Mouse (Mus musculus) 3134 (cell line): ENCODE data around the gene Nf2.
"Not testable (repeated sequence)": the region's sequence is repeated elsewhere in the genome, so short reads cannot be mapped to it uniquely, and the experiment has no call there.

Experiments used
- DNase-seq: peaks from one replicate; pipeline ENCODE4 v3.0.0-alpha.2; 2011; ENCODE audit warnings: low spot score; ENCODE audit not compliant: insufficient read length; ENCODE audit errors: extremely low read depth

Nf2 gene

GRCm38 (mm10) chr11:4802401-4802800 is 46.9 kb downstream of the Nf2 start:
- not testable (repeated sequence) for DNase-seq

- DNase-seq, result no peak
Measured at GRCm38 (mm10) chr11:4800654-4801053, 48.7 kb downstream of the Nf2 start.

GRCm38 (mm10) chr11:4793006-4793405 is 56.3 kb downstream of the Nf2 start:
- no peak for DNase-seq

GRCm38 (mm10) chr11:4791549-4791948 is 57.8 kb downstream of the Nf2 start:
- no peak for DNase-seq

- DNase-seq, result no peak
Measured at GRCm38 (mm10) chr11:4789691-4790090, 59.6 kb downstream of the Nf2 start.

DNA sequence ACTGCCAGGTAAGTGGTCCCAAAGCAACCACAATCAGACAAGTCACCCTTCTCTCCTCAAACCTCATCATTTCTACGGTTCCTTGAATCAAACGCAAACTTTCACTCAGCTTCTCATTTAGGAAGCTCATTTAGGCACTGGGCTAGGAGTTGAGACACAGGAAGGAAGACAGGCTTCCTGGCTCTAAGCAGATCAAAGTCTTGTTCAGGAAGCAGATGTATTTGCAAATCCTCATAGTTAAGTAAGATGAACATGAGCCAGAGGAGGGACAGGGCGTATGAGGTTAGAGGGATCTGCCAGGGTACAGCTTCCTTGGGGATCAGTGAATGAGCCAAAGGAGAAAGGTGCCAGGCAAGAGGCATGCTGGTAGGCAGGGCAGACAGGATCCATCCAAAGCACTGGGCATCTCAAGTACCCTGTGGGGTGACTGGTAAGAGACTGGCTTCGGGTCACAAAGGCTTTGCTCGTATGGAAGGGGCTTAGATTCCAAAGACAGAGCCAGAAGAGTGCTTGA is 64.7 kb downstream of the Nf2 start:
- DNase-seq, result no peak

DNA sequence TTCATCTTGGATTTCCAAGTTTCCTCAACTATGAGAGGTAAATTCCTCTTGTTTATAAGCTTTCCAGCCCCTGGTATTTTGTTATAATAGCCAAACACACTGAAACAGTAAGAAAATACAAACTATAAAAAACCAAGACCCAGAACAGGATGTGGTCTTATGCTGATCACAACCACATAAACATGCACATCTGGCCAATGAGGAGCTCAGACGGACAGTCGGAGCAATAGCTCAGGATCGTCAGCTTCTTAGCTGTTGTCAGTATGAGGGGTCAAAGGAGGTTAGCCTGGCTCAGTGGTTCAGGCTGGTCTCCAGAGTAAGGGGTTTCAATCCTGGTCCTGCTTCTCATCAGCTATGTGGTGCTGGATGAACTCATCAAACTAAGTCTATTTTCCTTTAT is 66.2 kb downstream of the Nf2 start:
- DNase-seq, result no peak

GRCm38 (mm10) chr11:4780927-4781326 is 68.4 kb downstream of the Nf2 start:
- DNase-seq, result no peak

GRCm38 (mm10) chr11:4772925-4773324 is 76.4 kb downstream of the Nf2 start:
- DNase-seq, result peak; percentile 30

DNA sequence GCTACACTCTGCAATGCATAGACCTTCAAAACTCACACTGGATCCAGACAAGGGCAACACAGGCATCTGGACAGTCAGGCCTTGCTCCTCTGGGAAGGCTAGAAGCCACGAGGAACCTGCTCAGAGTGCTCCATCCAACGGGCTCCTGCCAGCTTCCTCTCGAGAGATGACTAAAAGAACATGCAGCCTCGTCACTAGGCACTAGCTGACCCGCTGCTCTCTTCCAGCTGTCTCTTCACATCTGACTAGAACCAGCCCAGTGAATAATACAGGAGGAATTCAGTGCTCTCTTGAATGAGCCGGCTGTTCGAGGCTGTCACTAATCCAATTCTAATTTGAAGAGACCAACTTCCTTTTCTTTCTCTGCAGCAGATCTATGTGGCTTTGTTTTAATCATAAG is 77.6 kb downstream of the Nf2 start:
- peak; percentile 48 for DNase-seq

- no peak for DNase-seq
Measured at GRCm38 (mm10) chr11:4769881-4770280, 79.5 kb downstream of the Nf2 start.

GRCm38 (mm10) chr11:4769293-4769692 is 80.0 kb downstream of the Nf2 start:
- DNase-seq, result no peak

GRCm38 (mm10) chr11:4768399-4768798 is 80.9 kb downstream of the Nf2 start:
- no peak for DNase-seq

- DNase-seq, result no peak
Measured at GRCm38 (mm10) chr11:4764476-4764875, 84.9 kb downstream of the Nf2 start.

GRCm38 (mm10) chr11:4763631-4764030 is 85.7 kb downstream of the Nf2 start:
- no peak for DNase-seq

GRCm38 (mm10) chr11:4762511-4762910 is 86.8 kb downstream of the Nf2 start:
- no peak for DNase-seq

- DNase-seq, result no peak
Measured at GRCm38 (mm10) chr11:4761991-4762390, 87.3 kb downstream of the Nf2 start.

DNA sequence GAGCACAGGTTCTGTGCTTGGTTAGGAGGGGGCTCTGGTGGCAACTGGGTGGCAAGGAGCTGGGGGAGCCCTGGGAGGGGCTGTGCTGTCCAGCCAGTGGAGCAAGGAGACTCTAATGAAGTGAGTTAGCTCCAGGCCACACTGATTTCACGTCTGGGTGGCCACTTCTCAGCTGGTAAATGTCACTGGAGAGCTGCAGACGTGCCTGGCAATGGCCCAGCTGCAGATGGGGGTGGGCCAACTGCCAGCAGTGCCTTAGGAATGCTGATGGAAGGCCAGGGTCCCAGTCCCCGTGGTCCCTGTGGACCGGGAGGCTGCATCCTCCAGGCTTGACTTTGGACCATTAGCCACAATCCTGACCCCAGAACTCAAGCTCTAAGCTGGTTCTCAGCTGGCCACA is 88.9 kb downstream of the Nf2 start:
- peak; percentile 38 for DNase-seq

DNA sequence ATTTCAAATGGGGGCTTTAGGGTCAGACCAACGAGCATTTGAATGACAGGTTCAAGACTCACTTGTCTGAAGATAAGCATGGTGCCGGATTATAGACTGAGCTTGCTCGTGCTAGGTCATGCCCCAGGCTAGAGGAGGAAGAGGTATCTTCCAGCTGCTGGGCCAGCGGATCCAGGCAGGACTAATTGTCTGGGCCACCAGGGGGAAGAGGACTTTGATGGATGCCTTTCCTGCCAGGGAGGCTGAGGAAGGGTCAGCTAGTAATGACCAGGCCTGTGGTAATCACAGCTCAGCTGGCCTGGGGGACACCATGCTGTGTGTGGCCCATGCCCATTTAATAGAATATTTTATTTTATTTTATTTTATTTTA is 91.6 kb downstream of the Nf2 start:
- DNase-seq, result no peak

DNA sequence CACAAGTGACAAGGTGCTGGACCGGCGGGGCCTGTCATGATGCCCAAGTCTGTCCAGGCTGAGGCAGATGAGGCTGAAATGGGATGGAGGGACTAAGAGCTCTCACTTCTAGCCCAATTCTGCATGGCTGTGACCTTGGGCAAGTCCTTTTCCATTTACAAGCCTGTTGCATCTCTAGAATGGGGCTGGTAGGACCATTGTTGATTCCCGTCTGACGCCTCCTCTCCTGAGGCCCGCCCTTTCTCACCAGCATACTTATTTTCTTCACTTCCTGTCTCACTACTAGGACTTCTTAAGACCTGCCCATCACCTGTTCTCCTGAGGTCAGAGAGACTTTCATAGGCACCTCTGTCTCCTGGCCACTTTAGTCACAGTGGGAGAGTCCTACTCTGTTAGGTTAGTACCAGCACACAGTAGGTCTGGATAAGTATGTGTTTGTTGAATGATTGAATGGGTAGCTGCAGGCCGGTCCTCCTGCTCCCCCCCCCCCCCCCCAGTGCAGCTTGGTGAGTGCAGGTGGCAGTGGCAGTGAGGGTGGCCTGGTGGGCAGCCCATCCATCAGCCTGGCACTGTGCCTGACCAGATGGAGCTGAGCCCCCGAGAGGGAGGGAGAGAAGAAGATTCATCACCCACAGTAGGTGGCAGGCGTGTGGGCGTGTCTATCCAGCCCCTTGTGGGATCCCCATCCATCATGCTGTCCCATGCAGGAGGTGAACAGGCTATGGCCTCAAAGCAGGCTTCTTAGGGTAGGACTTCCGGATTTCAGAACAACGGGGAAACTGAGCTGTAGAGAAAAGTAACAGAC is 92.2 kb downstream of the Nf2 start:
- no peak for DNase-seq

GRCm38 (mm10) chr11:4756460-4756859 is 92.9 kb downstream of the Nf2 start:
- no peak for DNase-seq

- DNase-seq, result no peak
Measured at GRCm38 (mm10) chr11:4754867-4755266, 94.5 kb downstream of the Nf2 start.

DNA sequence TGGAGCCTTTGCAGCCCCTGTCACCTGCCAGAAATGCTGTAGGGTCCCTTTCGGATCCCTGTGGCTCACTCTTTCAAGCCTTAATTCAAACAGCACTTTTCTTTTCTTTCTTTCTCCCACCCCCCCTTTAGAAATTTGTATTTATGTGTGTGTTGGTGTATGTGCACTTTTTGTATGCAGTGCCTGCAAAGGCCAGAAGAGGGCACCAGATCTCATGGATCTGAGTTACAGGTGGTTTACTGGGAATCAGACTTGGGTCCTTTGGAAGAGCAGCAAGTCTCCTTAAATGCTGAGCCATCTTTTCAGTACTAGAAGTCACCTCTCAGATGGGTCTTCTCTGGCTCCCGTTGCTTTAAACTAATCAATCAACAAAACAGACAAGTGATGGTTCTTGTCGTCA is 95.3 kb downstream of the Nf2 start:
- no peak for DNase-seq
